Mouse (Mus musculus) 3134 (cell line): ENCODE data around the gene Csf2rb2.
"Not testable (repeated sequence)": the region's sequence is repeated elsewhere in the genome, so short reads cannot be mapped to it uniquely, and the experiment has no call there.

Experiments used
- DNase-seq: peaks from one replicate; pipeline ENCODE4 v3.0.0-alpha.2; 2011; ENCODE audit warnings: low spot score; ENCODE audit not compliant: insufficient read length; ENCODE audit errors: extremely low read depth

Gene Csf2rb2

GRCm38 (mm10) chr15:78318338-78319171, 13.0 kb upstream of the Csf2rb2 start:
- not testable (repeated sequence) for DNase-seq

GRCm38 (mm10) chr15:78313659-78314058, 8.1 kb upstream of the Csf2rb2 start:
- DNase-seq: not testable (repeated sequence)

- not testable (repeated sequence) for DNase-seq
Observed at GRCm38 (mm10) chr15:78312421-78313233, 7.1 kb upstream of the Csf2rb2 start.

GRCm38 (mm10) chr15:78310971-78311370, 5.5 kb upstream of the Csf2rb2 start:
- no peak for DNase-seq

GRCm38 (mm10) chr15:78309865-78310264, 4.3 kb upstream of the Csf2rb2 start:
- DNase-seq: no peak

- no peak for DNase-seq
Observed at GRCm38 (mm10) chr15:78303665-78304233, 1.8 kb downstream of the Csf2rb2 start.

GRCm38 (mm10) chr15:78302718-78303117, 2.8 kb downstream of the Csf2rb2 start:
- no peak for DNase-seq

- DNase-seq: peak; percentile 69
Observed at GRCm38 (mm10) chr15:78300773-78301172, 4.7 kb downstream of the Csf2rb2 start.

- no peak for DNase-seq
Observed at GRCm38 (mm10) chr15:78299641-78300040, 5.9 kb downstream of the Csf2rb2 start.

GRCm38 (mm10) chr15:78298558-78298957, 7.0 kb downstream of the Csf2rb2 start:
- no peak for DNase-seq

- no peak for DNase-seq
Observed at GRCm38 (mm10) chr15:78293716-78294115, 11.8 kb downstream of the Csf2rb2 start.

- not testable (repeated sequence) for DNase-seq
Observed at GRCm38 (mm10) chr15:78293228-78293627, 12.3 kb downstream of the Csf2rb2 start.

GRCm38 (mm10) chr15:78289775-78290174, 15.7 kb downstream of the Csf2rb2 start:
- not testable (repeated sequence) for DNase-seq

- DNase-seq: no peak
Observed at GRCm38 (mm10) chr15:78287941-78288340, 17.6 kb downstream of the Csf2rb2 start.

- peak; percentile 35 for DNase-seq
Observed at GRCm38 (mm10) chr15:78278308-78278707, 27.2 kb downstream of the Csf2rb2 start.

- no peak for DNase-seq
Observed at GRCm38 (mm10) chr15:78271208-78271607, 34.3 kb downstream of the Csf2rb2 start.

GRCm38 (mm10) chr15:78267865-78268264, 37.7 kb downstream of the Csf2rb2 start:
- DNase-seq: no peak

- no peak for DNase-seq
Observed at GRCm38 (mm10) chr15:78267441-78267840, 38.1 kb downstream of the Csf2rb2 start.

- no peak for DNase-seq
Observed at GRCm38 (mm10) chr15:78263286-78263685, 42.2 kb downstream of the Csf2rb2 start.

GRCm38 (mm10) chr15:78260668-78261333, 44.7 kb downstream of the Csf2rb2 start:
- no peak for DNase-seq
